Mouse (Mus musculus) megakaryocyte progenitor cell, adult 5-6 weeks (primary cell): ENCODE measurements at regions not wholly inside any gene's neighbourhood (a gene's known extent, or its start where the extent isn't known, plus 50 kb on each side); places are given as distances from the start of the nearest gene placed in this dataset.
A peak's percentile ranks its signal among the peaks of the same experiment; 100 is the strongest.

ENCODE experiments used
- ATAC-seq: replicated peaks from 2 replicates; pipeline ENCODE4 v1.8.0; 2016; ENCODE audit warnings: mild to moderate bottlenecking, moderate TSS enrichment, inconsistent platforms; ENCODE audit not compliant: poor library complexity

DNA sequence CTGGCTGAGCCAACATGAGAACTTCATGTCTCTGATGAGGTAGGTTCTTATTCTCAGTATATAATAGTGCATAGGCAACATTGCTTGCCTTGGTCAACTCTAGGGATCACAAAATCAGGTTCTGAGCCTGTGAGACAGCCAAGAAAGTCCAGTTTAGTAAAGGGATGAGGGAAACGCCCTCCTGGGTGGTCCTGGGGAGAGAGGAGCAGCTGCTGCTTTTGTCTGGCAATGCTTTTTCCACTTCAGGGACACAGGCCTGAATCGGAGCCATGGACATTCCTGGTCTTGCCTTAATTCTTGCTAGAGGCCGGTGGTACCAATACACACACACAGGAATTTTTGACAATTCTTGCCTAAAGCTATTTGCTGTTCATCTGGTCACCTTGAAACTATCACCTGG is 169.8 kb downstream of the Plpp3 start:
- no peak for ATAC-seq

DNA sequence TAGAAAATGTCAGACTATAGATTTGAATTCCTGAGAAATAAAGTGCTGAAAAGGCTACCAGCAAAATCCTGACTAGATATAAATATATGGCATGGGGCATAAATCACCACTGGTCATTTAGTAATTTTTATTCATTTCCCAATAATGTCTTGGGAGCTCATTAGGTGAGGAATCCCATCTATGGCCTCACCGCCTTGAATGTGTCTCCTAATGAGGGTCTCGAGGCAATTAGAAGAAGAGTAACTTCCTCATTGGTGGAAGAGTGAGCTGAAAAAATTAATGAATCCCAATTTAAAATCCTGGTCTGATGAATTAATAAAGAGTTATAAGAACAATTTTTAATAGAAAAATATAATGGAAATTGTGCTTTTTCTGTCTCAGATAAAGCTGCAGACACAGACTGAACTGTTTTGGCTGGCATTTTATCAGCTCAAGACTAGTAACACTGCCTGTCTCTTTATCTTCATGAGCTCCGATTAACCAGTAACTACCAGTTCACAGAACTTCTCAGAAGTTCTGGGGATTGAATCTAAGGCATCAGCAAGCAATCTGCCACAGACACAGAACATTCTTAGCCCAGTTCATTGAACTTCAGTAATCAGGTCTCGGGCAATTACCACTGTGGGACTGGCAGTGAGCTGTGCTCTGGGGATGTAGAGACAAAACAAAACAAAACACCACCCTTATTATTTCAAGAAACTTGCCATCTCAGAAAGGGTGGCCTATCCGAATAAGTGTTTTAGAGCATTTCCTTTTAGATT is 170.7 kb downstream of the Plpp3 start:
- ATAC-seq: no peak

DNA sequence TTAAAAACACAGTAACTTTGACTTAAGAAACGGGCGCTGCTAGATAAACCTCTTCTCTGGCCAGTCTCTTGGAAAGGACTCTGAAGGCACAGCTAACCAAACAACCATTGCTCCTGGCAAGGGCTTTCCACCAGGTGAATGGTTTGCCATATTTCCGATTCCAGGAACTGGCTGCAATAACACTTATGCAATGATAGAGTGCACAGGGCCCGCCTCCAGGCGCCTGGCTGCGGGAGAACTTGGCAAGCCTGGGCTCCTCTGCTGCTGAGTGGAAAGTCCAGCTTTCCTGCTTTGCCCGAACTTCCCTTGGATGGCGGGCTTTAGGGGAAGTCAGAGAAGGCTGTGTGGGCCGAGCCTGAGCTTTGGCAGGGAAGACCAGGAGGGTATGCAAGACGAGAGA is 171.6 kb downstream of the Plpp3 start:
- ATAC-seq: no peak

DNA sequence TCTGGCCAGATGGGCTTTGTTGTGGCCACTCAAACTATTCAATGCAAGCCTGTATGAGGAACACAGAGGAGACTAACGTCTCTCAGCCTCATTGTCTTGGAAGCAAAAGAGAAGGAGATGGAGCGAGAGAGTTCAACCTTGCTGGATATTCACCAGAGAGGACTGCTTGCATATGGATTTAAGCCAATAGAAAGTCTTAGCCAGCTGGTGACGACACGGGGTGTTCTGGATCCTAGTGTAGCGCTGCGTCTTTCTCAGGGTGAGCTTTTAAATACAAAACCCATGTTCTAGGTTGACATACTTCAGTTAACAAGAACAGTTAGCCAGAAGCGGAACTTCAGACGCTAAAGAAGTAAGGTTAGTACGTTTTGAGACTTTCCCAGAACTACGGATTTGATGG is 174.9 kb downstream of the Plpp3 start:
- ATAC-seq: no peak

DNA sequence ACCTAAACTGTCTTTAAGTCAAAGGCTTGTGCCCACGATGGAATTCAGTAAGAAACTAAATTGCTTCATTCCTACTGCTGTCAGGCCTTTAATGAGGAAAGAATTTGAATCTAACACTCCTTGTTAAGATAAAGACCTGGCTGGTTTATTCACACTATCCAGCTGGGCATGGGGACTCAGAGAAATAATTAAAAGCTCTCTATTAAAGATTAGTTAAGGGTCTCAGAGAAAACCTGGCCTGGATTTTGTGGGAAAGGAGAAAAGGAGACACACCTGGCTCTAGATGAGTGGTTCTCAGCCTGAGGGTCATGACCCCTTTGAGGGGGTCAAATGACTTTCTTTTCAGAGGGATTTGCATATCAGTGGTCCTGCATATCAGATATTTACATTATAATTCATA is 178.7 kb downstream of the Plpp3 start:
- ATAC-seq: no peak

DNA sequence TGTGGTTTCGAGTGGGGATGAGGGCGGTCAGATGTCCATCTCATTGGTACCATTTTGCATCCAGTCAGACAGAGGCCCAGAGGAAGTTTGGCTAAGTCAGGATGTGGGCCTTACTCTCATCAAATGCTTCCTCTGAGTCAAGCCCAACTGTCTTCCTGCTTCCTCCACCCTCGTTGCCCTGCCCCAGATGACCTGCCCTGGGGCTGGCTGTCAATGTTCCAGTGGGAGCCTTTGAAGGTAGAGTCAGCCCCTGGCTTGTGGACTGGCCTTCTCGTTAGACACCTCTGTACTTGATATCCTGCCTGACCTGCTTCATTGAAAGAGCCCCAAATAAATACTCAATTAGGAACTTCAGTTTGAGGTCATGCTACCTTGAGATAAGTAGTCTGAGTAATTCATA is 179.4 kb downstream of the Plpp3 start:
- ATAC-seq: no peak

DNA sequence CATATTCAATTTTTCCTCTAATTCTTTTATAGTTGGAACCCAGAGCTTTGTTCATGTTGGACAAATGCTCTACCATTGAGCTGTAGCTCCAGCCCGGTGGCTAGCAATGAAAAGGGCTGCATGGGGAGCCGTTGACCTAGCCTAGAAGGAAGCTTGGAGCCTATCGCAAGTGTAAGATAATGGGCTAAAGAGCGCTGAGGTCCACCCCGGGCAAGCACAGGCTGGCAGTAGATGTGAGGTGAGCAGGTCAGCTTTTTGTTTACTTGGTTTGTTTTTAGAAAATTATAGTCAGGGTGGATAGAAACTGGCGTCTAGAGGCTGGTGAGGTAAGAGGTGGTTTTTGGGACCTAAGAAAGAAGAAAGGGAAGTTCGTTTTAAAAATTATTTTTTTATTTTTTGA is 181.0 kb downstream of the Plpp3 start:
- no peak for ATAC-seq

DNA sequence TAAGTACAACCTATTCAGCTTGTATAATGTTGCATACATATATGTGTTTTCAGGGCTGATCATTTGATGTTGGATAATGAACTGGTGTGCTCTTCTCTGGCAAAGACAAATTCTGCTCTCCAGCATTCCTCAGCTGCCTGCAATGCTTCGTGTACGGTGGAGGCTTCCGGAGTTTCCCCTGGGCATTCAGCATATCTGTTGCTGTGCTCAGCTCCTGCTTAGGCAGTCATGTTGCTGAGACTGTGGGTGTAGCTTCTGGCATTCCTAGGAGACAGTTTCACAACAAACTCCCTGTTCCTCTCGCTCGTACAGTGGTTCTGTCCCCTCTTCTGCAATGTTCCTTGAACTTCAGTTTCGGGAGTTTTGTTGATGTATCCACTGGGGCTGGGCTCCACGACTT is 181.7 kb downstream of the Plpp3 start:
- ATAC-seq: no peak

DNA sequence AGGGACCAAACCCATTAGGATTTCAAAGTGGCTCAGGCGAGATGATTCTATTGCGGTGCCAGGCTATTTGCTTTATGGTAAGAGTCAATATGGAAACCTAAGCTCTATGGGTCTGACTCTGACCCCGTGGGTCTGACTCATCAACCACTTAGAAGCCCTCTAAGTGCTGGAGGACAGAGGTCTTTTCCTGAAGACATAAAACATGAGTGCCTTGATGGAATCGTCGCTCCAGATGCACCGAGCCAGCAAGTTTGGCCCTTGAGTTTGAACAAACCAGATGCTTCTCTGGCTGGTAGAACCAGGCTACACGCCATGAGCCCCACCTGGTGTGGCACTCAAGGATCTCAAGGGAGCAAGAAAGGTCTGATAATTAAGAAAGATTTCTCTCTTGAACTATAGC is 184.1 kb downstream of the Plpp3 start:
- ATAC-seq: no peak

DNA sequence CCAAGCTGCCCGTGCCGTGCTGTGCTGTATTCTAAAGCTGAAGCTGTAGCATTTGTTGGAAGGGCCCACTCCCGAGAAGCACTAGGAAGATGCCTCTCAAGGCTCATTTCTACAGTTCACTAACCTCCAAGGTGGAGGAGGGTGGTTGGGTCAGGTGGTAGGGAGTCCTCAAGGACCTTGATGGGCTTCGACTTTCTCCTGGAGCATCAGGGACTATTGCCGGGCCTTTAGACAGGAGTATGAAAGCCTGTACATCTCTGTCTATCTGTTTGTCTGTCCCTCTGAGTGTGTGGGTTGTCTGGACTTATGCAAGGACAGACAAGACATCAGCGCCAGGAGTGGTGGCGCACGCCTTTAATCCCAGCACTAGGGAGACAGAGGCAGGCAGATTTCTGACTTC is 189.7 kb downstream of the Plpp3 start:
- ATAC-seq: no peak

DNA sequence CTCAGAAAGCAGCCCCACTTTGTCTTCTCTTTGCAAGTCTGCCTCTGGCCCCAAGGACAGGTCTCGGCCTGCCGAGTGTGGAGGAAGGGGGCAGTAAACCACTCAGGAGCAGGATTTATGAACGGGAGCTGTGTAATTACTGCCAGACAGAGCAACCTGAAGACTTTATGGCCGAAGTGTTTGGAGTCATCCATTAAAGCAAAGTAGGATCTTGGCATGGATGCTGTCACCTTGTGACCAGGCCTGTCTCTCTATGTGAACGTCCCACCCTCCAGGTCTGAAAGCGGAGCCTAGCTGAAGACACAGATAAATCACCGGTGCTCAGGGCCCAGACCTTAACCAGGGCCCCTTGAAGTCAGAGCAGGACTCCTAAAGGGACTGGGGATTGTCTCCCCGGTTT is 190.8 kb downstream of the Plpp3 start:
- no peak for ATAC-seq

DNA sequence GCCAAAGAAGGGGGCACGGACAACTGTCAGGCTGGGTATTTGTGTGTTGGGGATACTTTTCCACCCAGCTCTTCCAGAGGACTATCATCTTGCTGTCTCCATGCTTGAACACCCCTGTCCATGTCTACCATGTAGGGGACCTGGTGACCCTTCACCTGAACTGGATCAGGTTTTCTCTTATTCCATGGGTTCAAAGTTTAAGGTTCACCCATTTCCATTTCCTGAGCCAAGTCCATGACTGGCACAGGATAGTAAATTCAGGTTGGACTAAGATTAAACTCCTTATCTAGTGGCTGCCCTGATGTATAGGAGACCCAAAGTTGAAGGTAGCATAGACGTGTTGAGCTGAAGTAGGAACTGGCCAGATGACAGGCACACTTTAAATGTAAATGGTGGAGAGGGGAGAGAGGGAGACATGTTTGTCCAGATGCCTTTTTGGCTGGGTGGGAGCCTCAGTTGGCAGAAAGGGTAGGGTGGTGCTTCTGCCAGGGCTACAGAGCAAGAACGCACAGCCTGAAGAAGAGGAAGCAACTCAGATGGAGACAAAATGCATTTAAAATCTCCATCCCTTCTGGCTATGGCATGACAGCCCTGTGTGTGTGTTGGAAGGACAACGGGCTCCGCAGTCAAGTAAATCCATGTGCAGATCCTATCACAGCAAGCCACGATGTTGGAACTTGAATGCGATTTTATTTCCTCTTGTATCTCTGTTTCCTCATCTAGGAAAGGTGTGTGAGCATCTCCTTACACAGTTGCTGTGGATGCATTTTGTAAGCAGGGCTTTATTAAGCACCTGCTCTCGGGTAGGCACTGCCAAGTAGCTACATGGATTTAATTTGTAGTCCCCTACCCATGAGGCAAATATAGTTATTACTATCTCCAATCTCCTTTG is 192.4 kb downstream of the Plpp3 start:
- no peak for ATAC-seq

DNA sequence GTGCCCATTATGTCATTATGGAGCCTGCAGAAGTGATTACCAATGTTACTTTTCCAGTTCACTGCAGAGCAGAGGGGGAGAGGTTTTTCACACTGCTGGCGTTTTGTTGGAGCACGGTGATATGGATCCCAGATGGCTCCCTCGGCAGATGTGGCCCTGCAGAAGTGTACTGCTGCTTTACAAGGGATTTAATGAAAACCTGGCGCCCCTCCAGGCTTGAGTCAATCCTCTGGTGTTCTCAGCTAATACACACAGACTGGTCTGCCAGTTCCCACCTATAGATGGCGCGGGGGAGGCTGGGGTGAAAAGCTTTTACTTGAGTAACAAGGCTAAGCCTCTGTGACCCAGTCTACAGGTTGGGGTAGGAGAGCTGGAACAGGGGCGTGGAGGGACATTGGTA is 195.2 kb downstream of the Plpp3 start:
- no peak for ATAC-seq

DNA sequence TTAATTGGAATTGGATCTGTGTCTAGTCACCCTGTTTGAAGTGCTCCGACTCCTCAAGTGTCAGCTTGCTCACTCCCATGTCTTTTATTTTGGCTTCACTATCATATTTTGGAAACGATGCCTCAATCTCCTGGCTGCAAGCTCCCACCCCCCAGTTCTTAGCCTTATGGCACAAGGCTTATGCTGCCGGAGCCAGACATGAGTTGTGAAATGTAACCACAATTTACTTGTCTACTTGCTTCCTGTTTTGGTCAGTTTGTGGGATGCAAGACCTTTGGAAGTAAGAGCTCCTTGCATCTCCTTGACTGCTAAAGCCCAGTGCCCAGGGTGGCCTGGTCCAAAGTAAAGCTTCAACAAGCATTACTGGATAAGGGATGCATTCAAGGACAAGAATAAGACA is 195.8 kb downstream of the Plpp3 start:
- ATAC-seq: peak; percentile 88

DNA sequence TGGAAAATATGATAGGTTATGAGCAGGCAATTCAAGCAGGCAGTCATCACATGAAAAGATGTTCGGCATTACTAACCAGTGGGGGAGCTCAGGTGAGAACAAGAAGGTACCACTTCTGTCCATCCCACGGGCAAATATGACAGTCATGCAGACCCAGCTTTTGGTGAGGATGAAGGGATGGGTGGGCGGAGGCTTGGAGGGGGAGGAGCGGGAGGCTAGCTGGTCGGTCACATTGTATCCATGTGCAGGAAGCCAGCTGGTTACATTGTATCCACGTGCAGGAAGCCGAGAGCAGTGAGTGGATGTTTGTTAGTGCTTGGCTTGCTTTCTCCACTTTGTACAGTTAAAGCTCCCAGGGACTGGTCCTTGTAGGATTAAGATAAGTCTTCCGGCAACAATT is 196.9 kb downstream of the Plpp3 start:
- no peak for ATAC-seq

DNA sequence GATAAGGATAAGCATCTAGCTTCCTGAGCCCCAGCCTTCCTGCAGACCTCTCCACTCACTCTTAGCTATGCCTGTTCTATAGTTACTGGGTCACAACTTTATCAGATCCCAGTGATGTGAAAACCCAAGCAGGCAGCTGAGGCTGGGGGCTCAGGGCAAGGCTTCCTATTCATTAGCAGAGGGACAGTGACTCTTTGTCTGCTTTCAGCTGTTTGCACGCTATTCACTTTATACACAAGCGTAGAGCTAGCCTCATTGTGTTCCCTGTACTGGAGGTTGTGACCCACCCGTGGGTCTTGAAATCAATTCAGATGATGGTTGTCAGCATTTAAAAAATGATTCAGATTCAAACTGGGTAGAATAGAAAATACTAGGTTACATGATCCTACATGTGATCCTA is 199.5 kb downstream of the Plpp3 start:
- ATAC-seq: no peak

DNA sequence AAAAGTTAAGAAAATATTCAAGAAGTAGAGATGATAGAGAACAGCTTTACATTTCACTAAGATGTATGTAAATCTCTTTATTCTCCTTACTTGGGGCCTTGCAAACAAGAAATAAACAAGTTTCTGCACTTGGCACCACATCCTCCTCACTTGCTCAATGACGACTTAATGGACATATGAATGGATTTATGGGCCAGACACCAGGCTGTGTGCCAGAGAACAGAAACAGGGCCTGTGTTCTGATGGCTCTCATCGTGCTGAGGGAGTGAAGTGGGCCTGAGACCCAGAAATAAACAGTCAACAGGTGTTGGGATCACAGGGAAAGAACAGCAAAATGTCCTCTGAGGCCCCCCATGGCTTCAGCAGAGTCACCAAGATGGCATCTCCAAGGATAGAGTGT is 201.6 kb downstream of the Plpp3 start:
- no peak for ATAC-seq

DNA sequence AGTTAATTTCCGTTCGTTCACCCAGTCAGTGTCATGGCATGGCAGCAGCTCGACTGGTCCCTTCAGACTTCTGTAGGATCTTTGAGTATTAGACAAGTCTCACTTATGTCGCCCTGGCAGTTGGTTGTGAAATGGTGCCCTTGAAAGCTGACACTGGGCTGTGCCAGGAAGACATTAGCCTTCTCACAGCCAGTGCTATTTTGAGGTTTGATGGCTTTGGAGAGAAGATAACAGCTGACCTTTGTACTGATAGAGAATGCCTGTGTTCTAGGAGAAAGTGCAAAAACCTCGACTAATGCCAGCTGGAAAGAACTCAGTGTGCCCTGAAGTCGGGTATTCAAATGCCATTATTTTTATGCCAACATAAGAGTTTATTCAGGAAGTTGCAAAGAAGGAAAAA is 207.3 kb downstream of the Plpp3 start:
- no peak for ATAC-seq

DNA sequence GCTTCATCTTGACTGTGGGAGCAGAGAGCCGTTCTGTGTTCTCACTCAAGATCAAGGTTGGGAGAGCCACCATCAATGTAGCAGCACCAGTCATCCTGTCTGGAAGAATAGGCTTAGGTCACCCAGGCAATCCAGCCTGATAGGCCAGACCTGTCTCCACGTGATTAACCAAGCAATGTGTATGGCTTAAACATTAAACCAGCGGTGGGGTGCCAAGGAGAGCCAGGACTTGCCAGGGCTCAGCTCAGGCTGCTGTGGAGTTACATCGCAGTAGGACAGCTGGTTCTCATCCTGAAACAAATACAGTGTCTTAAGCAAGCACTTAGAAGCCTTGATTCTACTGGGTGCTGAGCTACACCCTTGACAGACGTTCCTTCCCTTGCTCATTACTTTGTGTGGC is 207.9 kb downstream of the Plpp3 start:
- ATAC-seq: no peak

DNA sequence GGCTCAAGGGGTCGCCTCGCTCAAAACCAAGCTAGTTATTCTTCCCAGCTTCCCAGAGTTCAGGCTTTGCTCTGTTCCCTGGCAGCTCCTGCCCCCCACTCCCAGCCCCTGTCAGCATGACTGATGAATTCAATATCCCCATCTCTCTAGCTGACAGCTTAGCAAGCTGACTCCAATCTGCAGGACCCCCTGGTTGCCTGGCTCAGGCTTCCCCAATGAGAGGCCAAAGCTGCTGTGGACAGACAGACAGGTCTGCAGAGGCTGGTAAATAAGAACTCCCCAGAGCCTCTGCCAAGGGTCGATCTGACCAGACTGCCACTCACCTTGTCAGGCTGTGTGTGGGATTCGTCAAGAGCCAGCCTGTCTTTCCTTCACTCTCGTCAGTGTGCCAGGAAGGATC is 219.4 kb downstream of the Plpp3 start:
- ATAC-seq: no peak

DNA sequence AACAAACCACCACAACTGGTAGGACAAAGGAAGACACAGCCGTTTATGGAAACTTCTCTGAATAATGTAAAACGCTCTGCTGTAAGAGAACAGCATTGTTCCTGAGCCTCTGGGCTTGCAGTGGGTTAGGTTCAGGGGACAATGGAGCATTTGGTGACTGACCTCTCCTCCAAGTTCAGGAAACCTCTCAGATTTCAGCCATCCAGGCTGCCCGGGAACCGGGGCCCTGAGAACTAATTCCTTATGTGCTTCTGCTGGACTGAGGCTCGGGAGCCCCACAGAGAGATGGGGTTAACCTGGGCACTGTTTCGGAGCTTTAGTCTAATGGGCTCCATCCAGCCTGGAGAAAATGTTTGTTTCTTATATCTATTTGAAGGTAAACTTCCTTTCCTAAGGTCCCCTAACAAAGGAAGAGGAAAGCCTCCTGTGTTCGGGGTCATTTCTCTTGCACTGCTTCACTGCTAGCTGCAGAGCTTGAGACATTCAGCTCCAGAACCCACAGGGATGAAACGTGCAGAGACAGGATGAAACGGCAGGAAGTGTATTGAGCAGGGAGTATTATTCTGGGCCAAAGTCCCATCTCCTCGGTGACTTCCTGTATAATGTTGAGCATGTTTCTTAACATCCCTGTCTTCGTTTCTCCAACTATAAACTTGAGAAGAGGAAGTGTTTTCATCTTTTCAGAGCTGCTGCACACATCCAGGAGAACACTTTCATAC is 220.5 kb downstream of the Plpp3 start:
- ATAC-seq: no peak

DNA sequence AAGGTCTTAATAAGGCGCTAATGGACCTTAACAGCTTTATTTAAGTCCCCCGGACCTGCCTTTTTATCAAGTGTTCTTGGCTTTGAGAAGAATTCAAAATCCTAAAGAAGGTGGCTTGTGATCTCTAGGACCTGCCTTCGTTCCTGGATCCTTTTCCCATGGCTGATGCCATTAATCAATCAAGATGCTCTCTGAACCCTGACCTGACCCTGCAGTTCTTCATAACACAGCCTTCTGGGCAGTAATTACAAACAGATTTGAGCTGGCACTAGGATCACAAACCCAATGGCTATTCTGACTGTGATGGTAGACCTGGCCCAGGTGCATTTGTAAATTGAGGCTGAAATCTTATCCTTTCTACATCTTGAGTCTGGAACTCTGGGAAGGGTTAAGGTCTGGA is 227.7 kb downstream of the Plpp3 start:
- ATAC-seq: no peak
